Mouse (Mus musculus) MEL (cell line): ENCODE results near the gene Scg5.

ENCODE experiments used
- CTCF ChIP-seq, 3 experiments: IDR thresholded peaks in 2 of 3; conservative IDR thresholded peaks in 1 of 3; 2 replicates each; pipeline ENCODE4 v1.5.1; 2011 to 2012; ENCODE audit warnings: low read length in 3 of 3, low read depth in 2 of 3, mild to moderate bottlenecking in 2 of 3, improper control_type of control experiment in 1 of 3, inconsistent platforms in 1 of 3, mixed read lengths in 1 of 3, moderate library complexity in 1 of 3; ENCODE audit not compliant: control insufficient read depth in 1 of 3, insufficient read depth in 1 of 3, poor library complexity in 1 of 3, severe bottlenecking in 1 of 3
- EP300 ChIP-seq, 2 experiments: IDR thresholded peaks; 2 replicates each; pipeline ENCODE4 v1.6.1; 2011; ENCODE audit warnings: improper control_type of control experiment in 2 of 2, low read length in 2 of 2, low read depth in 1 of 2, mild to moderate bottlenecking in 1 of 2
- GABPA ChIP-seq: IDR thresholded peaks from 2 replicates; pipeline ENCODE4 v1.6.1; 2012; ENCODE audit warnings: low read depth, mild to moderate bottlenecking, inconsistent platforms, low read length, improper control_type of control experiment, moderate library complexity
- MAFK ChIP-seq: IDR thresholded peaks from 2 replicates; pipeline ENCODE4 v1.6.1; 2011; ENCODE audit warnings: low read depth, mild to moderate bottlenecking, low read length, improper control_type of control experiment, borderline replicate concordance
- MAX ChIP-seq: IDR thresholded peaks from 2 replicates; pipeline ENCODE4 v1.6.1; 2011; ENCODE audit warnings: low read length, improper control_type of control experiment
- MYC ChIP-seq: IDR thresholded peaks from 2 replicates; pipeline ENCODE4 v1.6.1; 2011; ENCODE audit warnings: low read depth, mild to moderate bottlenecking, low read length, improper control_type of control experiment, moderate library complexity
- TAL1 ChIP-seq: IDR thresholded peaks from 2 replicates; pipeline ENCODE4 v1.6.1; 2012; ENCODE audit warnings: mild to moderate bottlenecking, inconsistent platforms, low read length, moderate library complexity, mixed read lengths
- TBP ChIP-seq: IDR thresholded peaks from 2 replicates; pipeline ENCODE4 v1.8.0; 2011; ENCODE audit warnings: low read depth, low read length, improper control_type of control experiment
- TCF12 ChIP-seq: IDR thresholded peaks from 2 replicates; pipeline ENCODE4 v1.6.1; 2014; ENCODE audit warnings: low read depth, mild to moderate bottlenecking, inconsistent platforms, low read length, improper control_type of control experiment, moderate library complexity
- UBTF ChIP-seq: IDR thresholded peaks from 2 replicates; pipeline ENCODE4 v1.6.1; 2012; ENCODE audit warnings: low read depth, mild to moderate bottlenecking, inconsistent platforms, low read length, improper control_type of control experiment, moderate library complexity, borderline replicate concordance; ENCODE audit not compliant: insufficient read depth
- ZNF384 ChIP-seq: IDR thresholded peaks from 2 replicates; pipeline ENCODE4 v1.6.1; 2012; ENCODE audit warnings: low read depth, mild to moderate bottlenecking, inconsistent platforms, low read length, improper control_type of control experiment

GRCm38 (mm10) chr2:113841656-113842437, 12.9 kb upstream of the Scg5 start:
- TF ChIP-seq UBTF: no peak
- no peak for TF ChIP-seq CTCF (IDR thresholded peaks at IDR 0.05 in 2 of 3, conservative IDR thresholded peaks at IDR 0.05 in 1 of 3; ENCODE audit: control insufficient read depth in 1 of 3, insufficient read depth in 1 of 3, low read depth in 2 of 3, low read length in 3 of 3, poor library complexity in 1 of 3, severe bottlenecking in 1 of 3)
- no peak for TF ChIP-seq MAFK
- no peak for TF ChIP-seq TCF12
- TF ChIP-seq TBP: no peak
- no peak for TF ChIP-seq MYC
- TF ChIP-seq ZNF384: no peak
- no peak for TF ChIP-seq MAX
- TF ChIP-seq EP300 (IDR thresholded peaks at IDR 0.05; ENCODE audit: low read depth in 1 of 2, low read length in 2 of 2): no peak
- TF ChIP-seq GABPA: no peak
- TF ChIP-seq TAL1: no peak
